Mouse (Mus musculus) ES-E14 (cell line): ENCODE measurements around the gene Mafg. TPM values are rescaled to one million over a fixed set of nuclear protein-coding genes. Genes with fewer than 3 reads are reported as not detected.

Source experiments
- DNase-seq: peaks from one replicate; pipeline ENCODE4 v3.0.0-alpha.2; 2013; ENCODE audit warnings: low read depth, low spot score
- H3K27ac ChIP-seq: 2 replicates; pipeline ENCODE4 v1.5.1; 2012; ENCODE audit warnings: low read depth, mild to moderate bottlenecking, low read length, moderate library complexity, mixed read lengths; ENCODE audit not compliant: poor library complexity, insufficient read depth, severe bottlenecking
- H3K36me3 ChIP-seq: 2 replicates; pipeline ENCODE4 v1.6.1; 2012; ENCODE audit warnings: mild to moderate bottlenecking, low read length, moderate library complexity, mixed read lengths; ENCODE audit not compliant: control insufficient read depth, poor library complexity, insufficient read depth, severe bottlenecking
- H3K4me1 ChIP-seq, 2 experiments: fragments of 150-350 bp in 1 of 2; sonication (generic) in 1 of 2; 2 replicates each; pipeline ENCODE4 v1.6.1; 2012; ENCODE audit warnings: low read length in 2 of 2, mild to moderate bottlenecking in 1 of 2, mixed read lengths in 1 of 2; ENCODE audit not compliant: control insufficient read depth in 2 of 2, insufficient read depth in 2 of 2, poor library complexity in 1 of 2
- H3K4me3 ChIP-seq, 2 experiments: fragments of 150-350 bp in 1 of 2; sonication (generic) in 1 of 2; 2 replicates each; pipeline ENCODE4 v1.5.1; 2012; ENCODE audit warnings: low read length in 2 of 2, low read depth in 1 of 2, mild to moderate bottlenecking in 1 of 2, mixed read lengths in 1 of 2; ENCODE audit not compliant: insufficient read depth in 1 of 2, poor library complexity in 1 of 2, severe bottlenecking in 1 of 2
- H3K9ac ChIP-seq: 2 replicates; pipeline ENCODE4 v1.6.1; 2012; ENCODE audit warnings: low read depth, mild to moderate bottlenecking, low read length, mixed read lengths; ENCODE audit not compliant: poor library complexity, insufficient read depth, severe bottlenecking
- H3K9me3 ChIP-seq: fragments of 150-350 bp; sonication (generic); 2 replicates; pipeline ENCODE4 v1.6.1; 2012; ENCODE audit warnings: low read depth, mild to moderate bottlenecking, low read length; ENCODE audit not compliant: control insufficient read depth, insufficient read depth
- CHD2 ChIP-seq: IDR thresholded peaks from 2 replicates; pipeline ENCODE4 v1.6.1; 2014; ENCODE audit warnings: mild to moderate bottlenecking, low read depth, low read length, inconsistent platforms
- HCFC1 ChIP-seq: IDR thresholded peaks from 2 replicates; pipeline ENCODE4 v1.6.1; 2012; ENCODE audit warnings: low read length, inconsistent platforms, borderline replicate concordance; ENCODE audit not compliant: insufficient read depth
- MAFK ChIP-seq: IDR thresholded peaks from 2 replicates; pipeline ENCODE4 v1.6.1; 2014; ENCODE audit warnings: mild to moderate bottlenecking, low read depth, low read length, inconsistent platforms; ENCODE audit not compliant: insufficient read depth
- ZC3H11A ChIP-seq: IDR thresholded peaks from 2 replicates; pipeline ENCODE4 v1.6.1; 2012; ENCODE audit warnings: low read depth, mild to moderate bottlenecking, inconsistent platforms, low read length, borderline replicate concordance
- ZNF384 ChIP-seq: IDR thresholded peaks from 2 replicates; pipeline ENCODE4 v1.6.1; 2012; ENCODE audit warnings: low read depth, low read length, inconsistent platforms
- in situ Hi-C, 2 experiments: fragments of 600-800 bp; cut with MboI; formaldehyde crosslinking; loops; one replicate each; pipeline ENCODE4 v1.15.1; 2025; ENCODE audit warnings: low sequenced_read_pairs in 2 of 2, inconsistent platforms in 1 of 2; ENCODE audit not compliant: unreplicated experiment in 2 of 2
- total RNA-seq: library from RNA; depleted of rRNA; stranded (reverse); fragments of 300-350 nt; gene quantifications from 2 replicates; pipeline ENCODE4 v1.2.3, GENCODE M21; 2012

The Mafg gene
- total RNA-seq, 1 experiment, result 42.6 TPM

- DNase-seq, result no peak
- Histone ChIP-seq H3K9me3 (no peaks in the 10 kb centered on the region), H3K9ac (peak overlapping the region; percentile 84), H3K4me3 (peak overlapping the region; percentile 73 to 87), H3K27ac (peak overlapping the region; percentile 85), H3K4me1 (peaks cover 0 to 7% of the 10 kb centered on the region in 2 experiments; a peak in 3 of 4 replicates), H3K36me3 (peaks cover 22% of the 10 kb centered on the region; the same call in 1 of the 2 replicates)
- in situ Hi-C loops, result no loop called here
- TF ChIP-seq MAFK, result peak; percentile 13; the same call in 1 of the 2 replicates
- no peak for TF ChIP-seq ZNF384
- no peak for TF ChIP-seq ZC3H11A
- no peak for TF ChIP-seq CHD2
These were observed 40.3 kb upstream of the Mafg start for GRCm38 (mm10) chr11:120673594-120674122.

GRCm38 (mm10) chr11:120672687-120673593, 39.5 kb upstream of the Mafg start, which contains the start of gene Aspscr1:
TSS of gene Aspscr1 (plus strand) at chr11:120672973.
- TF ChIP-seq CHD2 (no peak), MAFK (peak; percentile 75; the same call in 1 of the 2 replicates), HCFC1 (peak; percentile 75), ZNF384 (peak; percentile 44; the same call in 1 of the 2 replicates)
- DNase-seq, result peak; percentile 95
- peak within 1 kb of the TSS; percentile 73 to 87 for H3K4me3 ChIP-seq
- peaks cover 0 to 6% of the 10 kb centered on the region in 2 experiments; a peak in 3 of 4 replicates for H3K4me1 ChIP-seq
- H3K36me3 ChIP-seq, result peaks cover 15% of the 10 kb centered on the region; the same call in 1 of the 2 replicates
- H3K27ac ChIP-seq, result peak within 1 kb of the TSS; percentile 96
- in situ Hi-C loops, result no loop called here
- no peaks in the 10 kb centered on the region for H3K9me3 ChIP-seq
- H3K9ac ChIP-seq, result peak within 1 kb of the TSS; percentile 96

- H3K9ac ChIP-seq, result peak overlapping the region; percentile 0; the same call in 1 of the 2 replicates
- no peak for DNase-seq
These were observed 33.2 kb upstream of the Mafg start for GRCm38 (mm10) chr11:120666617-120667016.

GRCm38 (mm10) chr11:120665406-120665805, 32.0 kb upstream of the Mafg start:
- Histone ChIP-seq H3K9ac (peak overlapping the region; percentile 49; the same call in 1 of the 2 replicates), H3K36me3 (no peaks in the 10 kb centered on the region), H3K4me1 (peaks cover 16 to 31% of the 10 kb centered on the region in 2 experiments), H3K27ac (peak overlapping the region; percentile 33; the same call in 1 of the 2 replicates), H3K9me3 (no peaks in the 10 kb centered on the region), H3K4me3 (no peak overlapping the region)
- no peak for TF ChIP-seq CHD2
- no peak for DNase-seq
- in situ Hi-C loops, result no loop called here

More at GRCm38 (mm10) chr11:120666617-120667016, 33.2 kb upstream of the Mafg start:
- TF ChIP-seq MAFK (no peak), CHD2 (no peak), HCFC1 (no peak), ZNF384 (no peak), ZC3H11A (no peak)
- H3K4me3 ChIP-seq, result 0 out of 4 replicates have a peak overlapping the region, but pooled peaks of 1 of the 2 experiments have one; percentile 1
- H3K27ac ChIP-seq, result peak overlapping the region; percentile 61; the same call in 1 of the 2 replicates
- peaks cover 12 to 31% of the 10 kb centered on the region in 2 experiments for H3K4me1 ChIP-seq
- no peaks in the 10 kb centered on the region for H3K9me3 ChIP-seq
- H3K36me3 ChIP-seq, result no peaks in the 10 kb centered on the region
- in situ Hi-C loops, result no loop called here
